Mouse (Mus musculus): Measurements from ENCODE around the gene Plxdc1. TPM values are rescaled to one million over a fixed set of nuclear protein-coding genes. Genes with fewer than 3 reads are reported as not detected.

Gene Plxdc1
- polyA plus RNA-seq, 2 experiments = 0.20 to 0.38 TPM

DNA sequence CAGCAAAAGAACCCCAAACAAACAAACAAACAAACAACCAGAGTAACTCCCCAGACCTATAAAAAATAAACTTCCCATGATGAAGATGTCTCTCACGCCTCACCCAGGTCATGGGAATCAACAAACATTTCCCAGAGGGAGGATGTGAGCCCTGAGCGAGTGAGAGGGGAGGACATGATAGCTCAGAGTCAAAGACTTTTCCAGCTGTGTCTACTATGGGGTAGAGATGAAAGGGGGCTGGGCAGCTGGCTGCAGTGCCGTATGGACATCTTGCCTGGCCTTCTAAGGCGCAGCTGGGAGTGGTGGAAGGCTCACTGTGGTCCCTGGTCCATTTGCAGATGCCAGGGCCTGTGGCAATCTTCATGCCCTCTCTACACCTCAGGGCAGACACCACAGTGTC lies 57.3 kb downstream of the Plxdc1 start:
- Histone ChIP-seq H3K36me3 (replicated peaks; ENCODE audit: control insufficient read depth, insufficient read depth, low read depth) (no peaks in the 10 kb centered on the region), H3K27ac (no peak overlapping the region), H3K4me2 (ENCODE audit: low read depth) (no peak overlapping the region), H3K9ac (replicated peaks) (no peak overlapping the region), H3K4me3 (ENCODE audit: insufficient read depth in 1 of 2, low read depth in 2 of 2, low read length in 2 of 2) (no peak overlapping the region), H3K9me3 (ENCODE audit: control insufficient read depth, low read length) (no peaks in the 10 kb centered on the region), H3K27me3 (ENCODE audit: control insufficient read depth, insufficient read depth, low read length) (no peaks in the 10 kb centered on the region), H3K4me1 (replicated peaks; ENCODE audit: control insufficient read depth in 2 of 2, insufficient read depth in 2 of 2, low read length in 1 of 2) (no peaks in the 10 kb centered on the region)
- ATAC-seq (ENCODE audit: insufficient read depth) = no peak
- no peak for DNase-seq (ENCODE audit: low read depth in 3 of 3, low spot score in 3 of 3)
- WGBS (ENCODE audit: insufficient replicate concordance) = 45% methylated on average over 4 of the region's 4 CpGs
- TF ChIP-seq CTCF (IDR thresholded peaks at IDR 0.05; ENCODE audit: low read depth) (no peak), EP300 (IDR thresholded peaks at IDR 0.05; ENCODE audit: low read depth) (no peak)

DNA sequence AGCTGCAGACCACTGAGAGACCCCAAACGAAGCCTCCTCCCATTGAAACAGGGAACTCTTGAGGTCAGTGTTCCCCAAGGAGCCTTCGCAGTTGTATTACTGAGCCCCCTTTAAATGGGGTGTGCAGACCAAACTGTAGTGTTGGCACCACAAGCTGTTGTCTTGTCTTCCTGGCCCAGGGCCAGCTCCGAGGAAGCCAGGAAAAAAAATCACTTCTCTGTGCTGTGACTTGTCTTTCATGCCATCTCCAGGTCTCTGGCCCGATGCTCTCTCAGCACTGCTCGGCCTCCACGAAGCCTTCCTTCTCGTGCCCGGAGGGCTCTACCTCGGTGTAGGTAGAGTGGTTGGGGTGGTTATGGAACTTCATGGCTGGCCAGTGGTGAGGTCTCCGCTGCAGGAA lies 62.0 kb downstream of the Plxdc1 start:
- H3K4me3 ChIP-seq (ENCODE audit: insufficient read depth in 1 of 2, low read depth in 2 of 2, low read length in 2 of 2) = no peak overlapping the region
- no peak overlapping the region for H3K4me2 ChIP-seq (ENCODE audit: low read depth)
- no peaks in the 10 kb centered on the region for H3K9me3 ChIP-seq (ENCODE audit: control insufficient read depth, low read length)
- no peaks in the 10 kb centered on the region for H3K36me3 ChIP-seq (replicated peaks; ENCODE audit: control insufficient read depth, insufficient read depth, low read depth)
- H3K27ac ChIP-seq = no peak overlapping the region
- no peaks in the 10 kb centered on the region for H3K27me3 ChIP-seq (ENCODE audit: control insufficient read depth, insufficient read depth, low read length)
- ATAC-seq (ENCODE audit: insufficient read depth) (no peak), DNase-seq (ENCODE audit: low read depth in 3 of 3, low spot score in 3 of 3) (no peak)
- TF ChIP-seq CTCF (IDR thresholded peaks at IDR 0.05; ENCODE audit: low read depth) (no peak), EP300 (IDR thresholded peaks at IDR 0.05; ENCODE audit: low read depth) (no peak)
- no peak overlapping the region for H3K9ac ChIP-seq (replicated peaks)
- H3K4me1 ChIP-seq (replicated peaks; ENCODE audit: control insufficient read depth in 2 of 2, insufficient read depth in 2 of 2, low read length in 1 of 2) = no peaks in the 10 kb centered on the region
- 80% methylated on average over 10 of the region's 10 CpGs for WGBS (ENCODE audit: insufficient replicate concordance)

DNA sequence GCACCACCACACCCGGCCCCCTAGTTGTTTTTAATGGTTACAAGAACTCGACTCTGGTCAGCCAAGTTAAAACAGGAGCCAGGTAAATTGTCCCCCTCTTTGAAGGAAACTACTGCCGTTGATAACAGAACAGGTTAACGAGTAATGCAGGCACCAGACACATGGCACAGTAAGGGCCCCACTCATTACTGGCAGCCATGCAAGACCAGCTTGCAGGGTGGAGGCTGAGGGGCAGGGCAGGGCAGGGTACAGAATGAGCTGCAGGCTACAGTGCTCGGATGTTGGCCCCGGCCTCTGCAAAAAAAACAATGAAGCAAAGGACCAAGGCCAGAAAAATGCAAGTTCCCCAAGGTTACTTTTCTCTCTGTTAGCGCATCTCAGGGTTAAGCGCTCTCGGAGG lies 62.6 kb downstream of the Plxdc1 start:
- TF ChIP-seq EP300 (IDR thresholded peaks at IDR 0.05; ENCODE audit: low read depth) (no peak), CTCF (IDR thresholded peaks at IDR 0.05; ENCODE audit: low read depth) (no peak)
- Histone ChIP-seq H3K27me3 (ENCODE audit: control insufficient read depth, insufficient read depth, low read length) (no peaks in the 10 kb centered on the region), H3K27ac (no peak overlapping the region), H3K4me3 (ENCODE audit: insufficient read depth in 1 of 2, low read depth in 2 of 2, low read length in 2 of 2) (no peak overlapping the region), H3K4me2 (ENCODE audit: low read depth) (no peak overlapping the region), H3K9me3 (ENCODE audit: control insufficient read depth, low read length) (no peaks in the 10 kb centered on the region), H3K4me1 (replicated peaks; ENCODE audit: control insufficient read depth in 2 of 2, insufficient read depth in 2 of 2, low read length in 1 of 2) (no peaks in the 10 kb centered on the region), H3K36me3 (replicated peaks; ENCODE audit: control insufficient read depth, insufficient read depth, low read depth) (no peaks in the 10 kb centered on the region), H3K9ac (replicated peaks) (no peak overlapping the region)
- DNase-seq (ENCODE audit: low read depth in 3 of 3, low spot score in 3 of 3) = no peak
- ATAC-seq (ENCODE audit: insufficient read depth) = no peak
- 66% methylated on average over 9 of the region's 9 CpGs for WGBS (ENCODE audit: insufficient replicate concordance)

DNA sequence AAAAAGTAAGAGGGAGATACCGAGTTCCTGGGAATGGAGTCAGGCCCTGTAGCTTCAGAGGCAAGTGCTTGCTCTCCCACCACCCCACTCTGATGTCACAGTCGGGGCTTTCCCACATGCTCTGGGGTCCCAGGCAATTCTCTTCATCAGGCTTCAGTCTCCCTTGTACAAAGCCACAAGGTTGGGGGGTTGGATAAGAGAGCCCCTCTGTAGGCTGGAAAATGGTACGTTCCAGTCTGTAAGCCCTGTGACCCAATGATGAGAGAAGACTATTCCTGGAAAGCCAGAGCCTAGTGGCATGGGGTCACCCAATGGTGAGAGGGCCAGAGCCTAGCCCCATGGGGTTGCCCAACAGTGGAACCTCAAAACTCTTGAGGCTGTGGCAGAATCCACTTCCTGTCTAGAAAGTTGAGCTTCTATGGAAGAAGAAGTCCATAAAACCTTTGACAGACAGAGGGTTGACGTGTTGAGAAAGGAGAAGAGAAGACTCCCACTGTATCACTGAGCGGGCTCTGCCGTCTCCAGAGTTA lies 70.2 kb downstream of the Plxdc1 start:
- Histone ChIP-seq H3K9ac (replicated peaks) (no peak overlapping the region), H3K36me3 (replicated peaks; ENCODE audit: control insufficient read depth, insufficient read depth, low read depth) (no peaks in the 10 kb centered on the region), H3K4me1 (replicated peaks; ENCODE audit: control insufficient read depth in 2 of 2, insufficient read depth in 2 of 2, low read length in 1 of 2) (no peaks in the 10 kb centered on the region), H3K27ac (no peak overlapping the region), H3K4me3 (ENCODE audit: insufficient read depth in 1 of 2, low read depth in 2 of 2, low read length in 2 of 2) (no peak overlapping the region), H3K9me3 (ENCODE audit: control insufficient read depth, low read length) (no peaks in the 10 kb centered on the region), H3K4me2 (ENCODE audit: low read depth) (no peak overlapping the region), H3K27me3 (ENCODE audit: control insufficient read depth, insufficient read depth, low read length) (no peaks in the 10 kb centered on the region)
- TF ChIP-seq EP300 (IDR thresholded peaks at IDR 0.05; ENCODE audit: low read depth) (no peak), CTCF (IDR thresholded peaks at IDR 0.05; ENCODE audit: low read depth) (no peak)
- 64% methylated on average over 6 of the region's 6 CpGs for WGBS (ENCODE audit: insufficient replicate concordance)
- no peak for DNase-seq (ENCODE audit: low read depth in 3 of 3, low spot score in 3 of 3)
- ATAC-seq (ENCODE audit: insufficient read depth) = no peak

DNA sequence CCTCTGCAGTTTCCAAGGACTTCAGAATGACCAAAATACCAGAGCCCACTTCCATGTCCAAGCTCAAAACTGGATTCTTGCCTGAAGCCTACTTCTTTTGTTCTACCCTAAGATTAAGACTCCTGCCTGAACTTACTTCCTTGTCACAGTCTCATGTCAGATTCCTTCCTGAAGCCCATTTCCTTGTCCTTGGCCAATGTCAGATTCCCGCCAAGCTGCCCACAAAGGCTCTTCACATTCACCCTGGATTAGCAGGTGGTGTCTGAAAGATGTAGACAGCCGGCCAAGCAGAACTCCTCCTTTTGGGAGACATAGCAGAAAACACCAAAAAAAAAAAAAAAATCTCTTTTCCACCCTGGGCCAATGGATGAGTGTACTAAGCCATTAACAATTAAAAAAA lies 70.8 kb downstream of the Plxdc1 start:
- Histone ChIP-seq H3K36me3 (replicated peaks; ENCODE audit: control insufficient read depth, insufficient read depth, low read depth) (no peaks in the 10 kb centered on the region), H3K27me3 (ENCODE audit: control insufficient read depth, insufficient read depth, low read length) (no peaks in the 10 kb centered on the region), H3K4me3 (ENCODE audit: insufficient read depth in 1 of 2, low read depth in 2 of 2, low read length in 2 of 2) (no peak overlapping the region), H3K4me2 (ENCODE audit: low read depth) (no peak overlapping the region), H3K27ac (no peak overlapping the region), H3K9ac (replicated peaks) (no peak overlapping the region), H3K4me1 (replicated peaks; ENCODE audit: control insufficient read depth in 2 of 2, insufficient read depth in 2 of 2, low read length in 1 of 2) (no peaks in the 10 kb centered on the region), H3K9me3 (ENCODE audit: control insufficient read depth, low read length) (no peaks in the 10 kb centered on the region)
- WGBS (ENCODE audit: insufficient replicate concordance) = 52% methylated on average over 2 of the region's 2 CpGs
- TF ChIP-seq CTCF (IDR thresholded peaks at IDR 0.05; ENCODE audit: low read depth) (no peak), EP300 (IDR thresholded peaks at IDR 0.05; ENCODE audit: low read depth) (no peak)
- DNase-seq (ENCODE audit: low read depth in 3 of 3, low spot score in 3 of 3) (no peak), ATAC-seq (ENCODE audit: insufficient read depth) (no peak)

Measured in liver, embryonic 14.5 days (tissue).